Mouse (Mus musculus) 3T3-L1 (cell line): ENCODE measurements at regions not wholly inside any gene's neighbourhood (a gene's known extent, or its start where the extent isn't known, plus 50 kb on each side); places are given as distances from the start of the nearest gene placed in this dataset.

Source experiments
- DNase-seq: peaks from one replicate; pipeline ENCODE4 v3.0.0-alpha.2; 2015; ENCODE audit warnings: low read depth, low spot score

GRCm38 (mm10) chr4:58728641-58729040 is 58.9 kb downstream of the Olfr267 start:
- no peak for DNase-seq

- no peak for DNase-seq
Measured at GRCm38 (mm10) chr4:58726424-58726823, 61.1 kb downstream of the Olfr267 start.

- DNase-seq = no peak
Measured at GRCm38 (mm10) chr4:58722772-58723171, 64.7 kb downstream of the Olfr267 start.

GRCm38 (mm10) chr4:58720682-58721081 is 66.8 kb downstream of the Olfr267 start:
- no peak for DNase-seq

GRCm38 (mm10) chr4:58716426-58716825 is 71.1 kb downstream of the Olfr267 start:
- no peak for DNase-seq

- DNase-seq = no peak
Measured at GRCm38 (mm10) chr4:58715846-58716245, 71.7 kb downstream of the Olfr267 start.

GRCm38 (mm10) chr4:58714221-58714620 is 73.3 kb downstream of the Olfr267 start:
- DNase-seq = no peak

GRCm38 (mm10) chr4:58712875-58713274 is 74.6 kb downstream of the Olfr267 start:
- no peak for DNase-seq

- no peak for DNase-seq
Measured at GRCm38 (mm10) chr4:58712166-58712565, 75.3 kb downstream of the Olfr267 start.

- DNase-seq = no peak
Measured at GRCm38 (mm10) chr4:58699236-58699798, 88.2 kb downstream of the Olfr267 start.

GRCm38 (mm10) chr4:58698828-58699227 is 88.7 kb downstream of the Olfr267 start:
- peak; percentile 13 for DNase-seq

- DNase-seq = no peak
Measured at GRCm38 (mm10) chr4:58696684-58697083, 90.8 kb downstream of the Olfr267 start.

- no peak for DNase-seq
Measured at GRCm38 (mm10) chr4:58695281-58695680, 92.2 kb downstream of the Olfr267 start.

- DNase-seq = no peak
Measured at GRCm38 (mm10) chr4:58693018-58693417, 94.5 kb downstream of the Olfr267 start.

GRCm38 (mm10) chr4:58681926-58682325 is 105.6 kb downstream of the Olfr267 start:
- no peak for DNase-seq

GRCm38 (mm10) chr4:58677701-58678385 is 109.7 kb downstream of the Olfr267 start:
- DNase-seq = peak; percentile 58

GRCm38 (mm10) chr4:58671406-58672035 is 116.0 kb downstream of the Olfr267 start:
- no peak for DNase-seq

- no peak for DNase-seq
Measured at GRCm38 (mm10) chr4:58670906-58671250, 116.6 kb downstream of the Olfr267 start.

GRCm38 (mm10) chr4:58670107-58670905 is 116.6 kb upstream of the Lpar1 start:
- no peak for DNase-seq

GRCm38 (mm10) chr4:58668368-58669153 is 114.9 kb upstream of the Lpar1 start:
- DNase-seq = peak; percentile 11

GRCm38 (mm10) chr4:58663628-58664205 is 110.0 kb upstream of the Lpar1 start:
- peak; percentile 70 for DNase-seq
